Mouse (Mus musculus) bone marrow, adult 2 months (tissue): ENCODE measurements at regions not wholly inside any gene's neighbourhood (a gene's known extent, or its start where the extent isn't known, plus 50 kb on each side); places are given as distances from the start of the nearest gene placed in this dataset.

Experiments
- CTCF ChIP-seq: fragments of 200-500 bp; IDR thresholded peaks from 2 replicates; pipeline ENCODE4 v1.5.1; 2011; ENCODE audit warnings: low read length, control low read depth; ENCODE audit not compliant: control insufficient read depth, insufficient read depth
- POLR2A ChIP-seq: fragments of 200-500 bp; IDR thresholded peaks from 2 replicates; pipeline ENCODE4 v1.6.1; 2011; ENCODE audit warnings: low read depth, mild to moderate bottlenecking, control low read depth, low read length, borderline replicate concordance; ENCODE audit not compliant: control insufficient read depth

DNA sequence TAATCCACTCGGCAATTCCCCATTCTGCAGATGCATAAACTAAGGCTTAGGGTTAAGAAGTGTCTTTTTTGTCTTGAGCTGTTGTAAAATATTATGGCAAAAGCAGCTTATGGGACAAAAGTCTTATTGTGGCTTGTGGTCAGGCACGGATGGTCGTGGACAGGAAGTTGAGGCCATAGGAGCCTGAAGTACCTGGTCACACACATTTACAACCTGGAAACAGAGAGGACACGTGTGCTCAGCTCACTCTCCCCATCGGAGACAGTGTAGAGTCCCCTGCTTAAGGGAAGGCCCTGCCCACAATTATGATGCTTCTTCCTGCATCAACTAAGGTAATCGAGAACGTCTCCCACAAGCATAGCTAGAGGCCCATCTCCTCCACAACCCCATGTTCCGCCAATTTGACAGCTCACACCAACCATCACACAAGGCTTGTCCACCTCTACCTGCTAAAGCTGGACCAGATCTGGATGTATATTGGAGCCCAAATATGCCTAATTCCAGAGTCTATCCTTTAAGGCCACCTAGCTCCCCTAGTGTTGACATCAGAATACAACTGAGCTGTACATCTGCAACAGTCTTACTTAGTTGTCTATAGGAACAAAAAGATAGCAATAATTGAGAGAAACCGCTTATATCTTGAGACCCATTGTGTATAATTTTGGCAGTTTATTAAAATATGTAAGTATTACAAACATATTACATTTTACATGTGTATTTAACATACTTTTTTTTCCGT is 89.0 kb downstream of the Dyrk2 start:
- no peak for TF ChIP-seq CTCF
- no peak for TF ChIP-seq POLR2A
